Mouse (Mus musculus) central nervous system, embryonic 14 days (tissue): ENCODE results near the gene Scgb2b18. TPM values are rescaled to one million over a fixed set of nuclear protein-coding genes. Genes with fewer than 3 reads are reported as not detected.

Source experiments
- polyA plus RNA-seq: library from polyadenylated mRNA; depleted of rRNA; stranded (reverse); fragments of >200 nt; gene quantifications from 2 replicates; pipeline ENCODE4 v1.2.3, GENCODE M21; 2012; rRNA removed

Scgb2b18 gene
- not detected in 2 replicates for polyA plus RNA-seq

GRCm38 (mm10) chr7:33173764-33174163 is at the start of gene Scgb2b18:
Gene Scgb2b18 (minus strand): TSS chr7:33173864.

GRCm38 (mm10) chr7:33185268-33185667 is 11.6 kb upstream of the Scgb2b18 start, which contains the start of gene Scgb1b18:
Gene Scgb1b18 (plus strand): TSS chr7:33185568.

Other genes with a start within 250 kb of the Scgb2b18 start
- not detected in 2 replicates for gene Scgb2b17, start 117.3 kb downstream of the Scgb2b18 start, polyA plus RNA-seq
- gene Scgb1b17, start 110.4 kb downstream of the Scgb2b18 start, polyA plus RNA-seq = not detected in 2 replicates
- not detected in 2 replicates for gene Scgb1b18, start 11.7 kb upstream of the Scgb2b18 start, polyA plus RNA-seq
- gene Scgb2b19, start 106.5 kb upstream of the Scgb2b18 start, polyA plus RNA-seq = not detected in 2 replicates
- gene Scgb1b19, start 113.4 kb upstream of the Scgb2b18 start, polyA plus RNA-seq = not detected in 2 replicates
- gene Scgb2b20, start 192.5 kb upstream of the Scgb2b18 start, polyA plus RNA-seq = not detected in 2 replicates
- not detected in 2 replicates for gene Scgb1b20, start 199.4 kb upstream of the Scgb2b18 start, polyA plus RNA-seq